Comparison of ENCODE assay signal across 12 mouse cellular contexts in the genomic region with DNA sequence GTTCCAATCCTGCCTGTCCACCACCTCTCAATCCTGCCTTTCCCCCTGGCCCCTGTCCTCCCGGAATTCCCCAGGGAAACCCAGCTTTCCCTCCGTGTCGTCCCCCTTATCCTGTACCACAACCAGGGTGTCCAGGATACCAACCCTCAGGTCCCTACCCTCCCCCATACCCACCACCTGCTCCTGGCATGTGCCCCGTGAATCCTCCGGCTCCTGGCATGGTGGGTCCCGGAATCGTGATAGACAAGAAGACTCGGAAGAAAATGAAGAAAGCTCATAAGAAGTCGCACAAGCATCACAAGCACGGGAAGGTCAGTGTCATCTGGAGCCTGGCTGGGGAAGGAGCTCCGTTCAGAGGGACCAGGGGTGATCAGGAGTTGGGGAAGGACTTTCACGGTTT. TPM values are rescaled to one million over a fixed set of nuclear protein-coding genes. Genes with fewer than 3 reads are reported as not detected.
A peak's percentile ranks its signal among the peaks of the same experiment; 100 is the strongest.
DNase-seq lines count a peak whose midpoint lies in the region; ATAC-seq and TF ChIP-seq lines count a peak whose summit lies in the region.
"Had no signal": no experiment of that assay in that cellular context is flagged by ENCODE, and none has a peak within 500 bp of the region (broad histone marks: within the 10 kb centered on the region; RNA-seq: fewer than 3 reads in every experiment).

No protein-coding gene starts in this region.

- peaks cover 10% of the 10 kb centered on the region for H3K4me1 ChIP-seq in midbrain, embryonic 12.5 days
- no peaks in the 10 kb centered on the region for H3K4me1 ChIP-seq in midbrain, postnatal 0 days (ENCODE audit: insufficient read depth, low read length)
- H3K4me1 ChIP-seq in heart, embryonic 16.5 days (ENCODE audit: control insufficient read depth, insufficient read depth, low read length) = peaks cover 18% of the 10 kb centered on the region
- peaks cover 19% of the 10 kb centered on the region for H3K4me1 ChIP-seq in neural tube, embryonic 15.5 days

- DNase-seq in heart, adult 11 months = peak; percentile 95
- no peak for DNase-seq in heart, postnatal 10 days
- DNase-seq in midbrain, postnatal 0 days (ENCODE audit: low spot score) = no peak
- no peak for DNase-seq in layer of hippocampus, postnatal 36 days
- DNase-seq in layer of hippocampus, adult 9-11 months = no peak

- peaks cover 9% of the 10 kb centered on the region for H3K36me3 ChIP-seq in midbrain, embryonic 12.5 days
- 0 out of 2 replicates have a peak, but pooled peaks cover 2% of the 10 kb centered on the region for H3K36me3 ChIP-seq in midbrain, postnatal 0 days (ENCODE audit: insufficient read depth, low read length)
- peaks cover 4% of the 10 kb centered on the region for H3K36me3 ChIP-seq in heart, embryonic 16.5 days (ENCODE audit: control insufficient read depth, insufficient read depth)
- no peaks in the 10 kb centered on the region; the same call in 1 of the 2 replicates for H3K36me3 ChIP-seq in neural tube, embryonic 15.5 days

- H3K4me2 ChIP-seq in midbrain, embryonic 12.5 days (replicated peaks) = no peak overlapping the region
- H3K4me2 ChIP-seq in midbrain, postnatal 0 days (ENCODE audit: low read depth, low read length, poor library complexity, severe bottlenecking) = no peak overlapping the region
- H3K4me2 ChIP-seq in heart, embryonic 16.5 days (ENCODE audit: low read depth, low read length) = peak overlapping the region; percentile 79
- H3K4me2 ChIP-seq in neural tube, embryonic 15.5 days = peak overlapping the region; percentile 58; the same call in 1 of the 2 replicates

- H3K4me3 ChIP-seq in midbrain, embryonic 12.5 days = no peak overlapping the region
- H3K4me3 ChIP-seq in midbrain, postnatal 0 days (ENCODE audit: low read depth, low read length) = no peak overlapping the region
- H3K4me3 ChIP-seq in heart, embryonic 16.5 days (ENCODE audit: low read length) = peak overlapping the region; percentile 10; the same call in 1 of the 2 replicates
- H3K4me3 ChIP-seq in neural tube, embryonic 15.5 days (replicated peaks) = no peak overlapping the region
- H3K4me3 ChIP-seq: left cerebral cortex, adult 2 months had no signal

- TF ChIP-seq CTCF in midbrain, postnatal 0 days (IDR thresholded peaks at IDR 0.05) = no peak

- H3K27ac ChIP-seq in midbrain, embryonic 12.5 days (replicated peaks) = no peak overlapping the region
- H3K27ac ChIP-seq in midbrain, postnatal 0 days (ENCODE audit: low read depth, low read length) = no peak overlapping the region
- H3K27ac ChIP-seq in heart, embryonic 16.5 days (ENCODE audit: low read length) = 0 out of 2 replicates have a peak overlapping the region, but pooled peaks have one; percentile 9
- no peak overlapping the region for H3K27ac ChIP-seq in neural tube, embryonic 15.5 days (replicated peaks)
- H3K27ac ChIP-seq: left cerebral cortex, adult 2 months had no signal

- H3K27me3 ChIP-seq in midbrain, embryonic 12.5 days = no peaks in the 10 kb centered on the region
- H3K27me3 ChIP-seq in midbrain, postnatal 0 days (ENCODE audit: insufficient read depth, low read length) = no peaks in the 10 kb centered on the region
- no peaks in the 10 kb centered on the region for H3K27me3 ChIP-seq in heart, embryonic 16.5 days (ENCODE audit: control insufficient read depth, insufficient read depth, low read length)
- no peaks in the 10 kb centered on the region for H3K27me3 ChIP-seq in neural tube, embryonic 15.5 days (replicated peaks)
- H3K27me3 ChIP-seq: Patski had no signal

- no peak for ATAC-seq in midbrain, embryonic 12.5 days (ENCODE audit: low FRiP score, low read depth)
- ATAC-seq in midbrain, postnatal 0 days (ENCODE audit: low FRiP score) = no peak
- no peak for ATAC-seq in heart, embryonic 16.5 days (replicated peaks; ENCODE audit: extremely low read depth, insufficient read depth, low FRiP score)
- no peak for ATAC-seq in neural tube, embryonic 15.5 days (ENCODE audit: low FRiP score)
- ATAC-seq: Patski had no signal

- no peaks in the 10 kb centered on the region for H3K9me3 ChIP-seq in midbrain, embryonic 12.5 days
- H3K9me3 ChIP-seq in midbrain, postnatal 0 days (ENCODE audit: low read length) = no peaks in the 10 kb centered on the region
- H3K9me3 ChIP-seq in heart, embryonic 16.5 days (replicated peaks; ENCODE audit: control insufficient read depth, low read length) = no peaks in the 10 kb centered on the region
- no peaks in the 10 kb centered on the region for H3K9me3 ChIP-seq in neural tube, embryonic 15.5 days (replicated peaks)

- H3K9ac ChIP-seq in midbrain, embryonic 12.5 days (replicated peaks) = 0 out of 2 replicates have a peak overlapping the region, but pooled peaks have one; percentile 5
- H3K9ac ChIP-seq in midbrain, postnatal 0 days (replicated peaks; ENCODE audit: low read length, poor library complexity, severe bottlenecking) = no peak overlapping the region
- H3K9ac ChIP-seq in heart, embryonic 16.5 days (ENCODE audit: low read length) = peak overlapping the region; percentile 1; the same call in 1 of the 2 replicates
- H3K9ac ChIP-seq in neural tube, embryonic 15.5 days (replicated peaks) = no peak overlapping the region

- intact Hi-C loops in heart, postnatal 10 days (cut with DNase I) = no loop called here

- WGBS in midbrain, embryonic 12.5 days = 81% methylated on average over 12 of the region's 12 CpGs
- 81% methylated on average over 12 of the region's 12 CpGs for WGBS in midbrain, postnatal 0 days
- WGBS in heart, embryonic 16.5 days = 69% methylated on average over 12 of the region's 12 CpGs
- 85% methylated on average over 12 of the region's 12 CpGs for WGBS in neural tube, embryonic 15.5 days

RNA-seq across cellular contexts. Expression of a gene that starts 1.6 kb away (rescaled TPM):
- total RNA-seq in heart, postnatal 10 days (2021) = 10 to 100 TPM; 23.3 to 27.3 TPM
- 84.9 and 97.9 TPM in 2 replicates for polyA plus RNA-seq in midbrain, embryonic 12.5 days (2016; fragmentation: Nextera tagmentation; extraction: Ambion mirVana)
- 23.1 and 23.2 TPM in 2 replicates for total RNA-seq in midbrain, postnatal 0 days (2014; rRNA removed)
- 93.5 and 99.1 TPM in 2 replicates for polyA plus RNA-seq in midbrain, postnatal 0 days (2015; fragmentation: Nextera tagmentation; extraction: Ambion mirVana)
- 86.7 and 92.2 TPM in 2 replicates for polyA plus RNA-seq in heart, embryonic 16.5 days (2015; fragmentation: Nextera tagmentation; extraction: Ambion mirVana)
- 80.9 and 87.7 TPM in 2 replicates for polyA plus RNA-seq in neural tube, embryonic 15.5 days (2015; fragmentation: Nextera tagmentation; extraction: Ambion mirVana)
- total RNA-seq in layer of hippocampus, postnatal 36 days (2021) = 10 to 100 TPM; 40.6 to 41.0 TPM

RNA-seq across cellular contexts. Expression of a gene that starts 9.9 kb away (rescaled TPM):
- 100 to 1,000 TPM; 547 to 592 TPM for total RNA-seq in heart, postnatal 10 days (2021)
- polyA plus RNA-seq in midbrain, embryonic 12.5 days (2016; fragmentation: Nextera tagmentation; extraction: Ambion mirVana) = 168 and 186 TPM in 2 replicates
- 150 and 181 TPM in 2 replicates for total RNA-seq in midbrain, postnatal 0 days (2014; rRNA removed)
- 90.3 and 103 TPM in 2 replicates for polyA plus RNA-seq in midbrain, postnatal 0 days (2015; fragmentation: Nextera tagmentation; extraction: Ambion mirVana)
- polyA plus RNA-seq in heart, embryonic 16.5 days (2015; fragmentation: Nextera tagmentation; extraction: Ambion mirVana) = 136 and 140 TPM in 2 replicates
- 117 and 143 TPM in 2 replicates for polyA plus RNA-seq in neural tube, embryonic 15.5 days (2015; fragmentation: Nextera tagmentation; extraction: Ambion mirVana)
- 100 to 1,000 TPM; 448 to 513 TPM for total RNA-seq in layer of hippocampus, postnatal 36 days (2021)

RNA-seq across cellular contexts. Expression of a gene that starts 15.2 kb away (rescaled TPM):
- 1 to 10 TPM in 1 of 2 experiments, under 1 TPM in 1; 0.67 to 1.4 TPM for total RNA-seq in heart, postnatal 10 days (2021)
- polyA plus RNA-seq in midbrain, embryonic 12.5 days (2016; fragmentation: Nextera tagmentation; extraction: Ambion mirVana) = 0.29 TPM in 1 of 2 replicates, not detected in the other
- 0.38 and 0.85 TPM in 2 replicates for total RNA-seq in midbrain, postnatal 0 days (2014; rRNA removed)
- 0.60 and 1.0 TPM in 2 replicates for polyA plus RNA-seq in midbrain, postnatal 0 days (2015; fragmentation: Nextera tagmentation; extraction: Ambion mirVana)
- 6.6 and 7.6 TPM in 2 replicates for polyA plus RNA-seq in heart, embryonic 16.5 days (2015; fragmentation: Nextera tagmentation; extraction: Ambion mirVana)
- 0.83 and 1.1 TPM in 2 replicates for polyA plus RNA-seq in neural tube, embryonic 15.5 days (2015; fragmentation: Nextera tagmentation; extraction: Ambion mirVana)
- under 1 TPM; 0.42 to 0.51 TPM for total RNA-seq in layer of hippocampus, postnatal 36 days (2021)
- polyA plus RNA-seq: Patski had no signal

RNA-seq across cellular contexts. Expression of a gene that starts 43.1 kb away (rescaled TPM):
- total RNA-seq in heart, postnatal 10 days (2021) = 1 to 10 TPM in 1 of 2 experiments, not detected in 1; 3.6 TPM
- polyA plus RNA-seq in midbrain, embryonic 12.5 days (2016; fragmentation: Nextera tagmentation; extraction: Ambion mirVana) = 4.6 and 9.6 TPM in 2 replicates
- not detected in 2 replicates for total RNA-seq in midbrain, postnatal 0 days (2014; rRNA removed)
- polyA plus RNA-seq in midbrain, postnatal 0 days (2015; fragmentation: Nextera tagmentation; extraction: Ambion mirVana) = 15.9 and 18.2 TPM in 2 replicates
- 4.1 TPM in 1 of 2 replicates, not detected in the other for polyA plus RNA-seq in heart, embryonic 16.5 days (2015; fragmentation: Nextera tagmentation; extraction: Ambion mirVana)
- 6.2 and 6.4 TPM in 2 replicates for polyA plus RNA-seq in neural tube, embryonic 15.5 days (2015; fragmentation: Nextera tagmentation; extraction: Ambion mirVana)
- total RNA-seq in layer of hippocampus, postnatal 36 days (2021) = not detected
- total RNA-seq: left cerebral cortex, adult 2 months; neutrophil, adult 5-6 weeks had no signal
- polyA plus RNA-seq: urinary bladder, adult 2 months had no signal

RNA-seq across cellular contexts. Expression of a gene that starts 54.5 kb away (rescaled TPM):
- 10 to 100 TPM; 57.7 to 68.4 TPM for total RNA-seq in heart, postnatal 10 days (2021)
- polyA plus RNA-seq in midbrain, embryonic 12.5 days (2016; fragmentation: Nextera tagmentation; extraction: Ambion mirVana) = 9.6 and 10.2 TPM in 2 replicates
- 20.9 and 25.6 TPM in 2 replicates for total RNA-seq in midbrain, postnatal 0 days (2014; rRNA removed)
- polyA plus RNA-seq in midbrain, postnatal 0 days (2015; fragmentation: Nextera tagmentation; extraction: Ambion mirVana) = 2.2 and 2.8 TPM in 2 replicates
- 5.0 and 5.5 TPM in 2 replicates for polyA plus RNA-seq in heart, embryonic 16.5 days (2015; fragmentation: Nextera tagmentation; extraction: Ambion mirVana)
- 3.0 and 3.9 TPM in 2 replicates for polyA plus RNA-seq in neural tube, embryonic 15.5 days (2015; fragmentation: Nextera tagmentation; extraction: Ambion mirVana)
- 10 to 100 TPM; 22.4 to 23.1 TPM for total RNA-seq in layer of hippocampus, postnatal 36 days (2021)

Comparison
In these comparisons a context has a peak if more than half of its experiments do, and no peak if none do; other contexts are left out.
1. H3K9ac ChIP-seq: peak in midbrain, embryonic 12.5 days (single experiment) and heart, embryonic 16.5 days (single experiment); none in midbrain, postnatal 0 days (single experiment) and neural tube, embryonic 15.5 days (single experiment).
2. H3K4me2 ChIP-seq: peak in heart, embryonic 16.5 days (single experiment) and neural tube, embryonic 15.5 days (single experiment); none in midbrain, embryonic 12.5 days (single experiment) and midbrain, postnatal 0 days (single experiment).